Mouse (Mus musculus) myocyte (in vitro differentiated cells): ENCODE measurements at regions not wholly inside any gene's neighbourhood (a gene's known extent, or its start where the extent isn't known, plus 50 kb on each side); places are given as distances from the start of the nearest gene placed in this dataset.

ENCODE experiments used
- H3K27me3 ChIP-seq: one replicate; pipeline ENCODE4 v1.6.1; 2011; ENCODE audit not compliant: control insufficient read depth, insufficient read depth, insufficient read length
- H3K36me3 ChIP-seq: one replicate; pipeline ENCODE4 v1.6.1; 2011; ENCODE audit not compliant: control insufficient read depth, insufficient read depth
- H3K4me2 ChIP-seq: one replicate; pipeline ENCODE4 v1.6.1; 2011; ENCODE audit warnings: low read depth, control low read depth
- H3K4me3 ChIP-seq: one replicate; pipeline ENCODE4 v1.5.1; 2011; ENCODE audit warnings: mild to moderate bottlenecking, control low read depth, moderate library complexity
- H3K79me2 ChIP-seq: one replicate; pipeline ENCODE4 v1.6.1; 2011; ENCODE audit not compliant: control insufficient read depth, insufficient read depth
- H3ac ChIP-seq: one replicate; pipeline ENCODE4 v1.6.1; 2011; ENCODE audit not compliant: control insufficient read depth, insufficient read length
- CEBPB ChIP-seq: IDR thresholded peaks from 2 replicates; pipeline ENCODE4 v1.6.1; 2011; ENCODE audit warnings: mild to moderate bottlenecking, moderate library complexity; ENCODE audit not compliant: poor library complexity, insufficient read depth, severe bottlenecking
- E2F4 ChIP-seq: IDR thresholded peaks from one replicate; pipeline ENCODE4 v1.6.1; 2011; ENCODE audit warnings: mild to moderate bottlenecking, control low read depth, moderate library complexity; ENCODE audit not compliant: insufficient read depth
- MAX ChIP-seq: IDR thresholded peaks from one replicate; pipeline ENCODE4 v1.6.1; 2011; ENCODE audit warnings: low read depth, mild to moderate bottlenecking, control low read depth
- MYOD1 ChIP-seq, 3 experiments: IDR thresholded peaks; one replicate each; pipeline ENCODE4 v1.6.1; 2011; ENCODE audit warnings: control low read depth in 2 of 3, low read depth in 2 of 3, mild to moderate bottlenecking in 2 of 3, moderate library complexity in 1 of 3; ENCODE audit not compliant: insufficient read length in 2 of 3, control insufficient read depth in 1 of 3
- MYOG ChIP-seq, 3 experiments: IDR thresholded peaks; one replicate each; pipeline ENCODE4 v1.6.1; 2011; ENCODE audit warnings: control low read depth in 2 of 3, low read depth in 2 of 3, mild to moderate bottlenecking in 2 of 3; ENCODE audit not compliant: insufficient read length in 2 of 3, control insufficient read depth in 1 of 3, insufficient read depth in 1 of 3
- POLR2A ChIP-seq: IDR thresholded peaks from one replicate; pipeline ENCODE4 v1.6.1; 2011; ENCODE audit warnings: low read depth, mild to moderate bottlenecking, control low read depth, moderate library complexity; ENCODE audit not compliant: insufficient read length
- POLR2AphosphoS2 ChIP-seq: IDR thresholded peaks from one replicate; pipeline ENCODE4 v1.6.1; 2011; ENCODE audit warnings: low read depth, control low read depth; ENCODE audit not compliant: insufficient read length
- REST ChIP-seq: IDR thresholded peaks from one replicate; pipeline ENCODE4 v1.6.1; 2011; ENCODE audit warnings: mild to moderate bottlenecking, control low read depth, moderate library complexity; ENCODE audit not compliant: insufficient read depth, insufficient read length
- SRF ChIP-seq: IDR thresholded peaks from one replicate; pipeline ENCODE4 v1.6.1; 2011; ENCODE audit warnings: low read depth; ENCODE audit not compliant: control insufficient read depth, insufficient read length
- TCF12 ChIP-seq: IDR thresholded peaks from one replicate; pipeline ENCODE4 v1.6.1; 2011; ENCODE audit warnings: mild to moderate bottlenecking, control low read depth; ENCODE audit not compliant: poor library complexity, insufficient read depth, severe bottlenecking
- TCF3 ChIP-seq: IDR thresholded peaks from one replicate; pipeline ENCODE4 v1.6.1; 2011; ENCODE audit warnings: low read depth, control low read depth; ENCODE audit not compliant: insufficient read length
- USF1 ChIP-seq: IDR thresholded peaks from one replicate; pipeline ENCODE4 v1.6.1; 2011; ENCODE audit warnings: low read depth, mild to moderate bottlenecking, control low read depth, moderate library complexity

- Histone ChIP-seq H3ac (no peak overlapping the region), H3K36me3 (no peaks in the 10 kb centered on the region), H3K4me3 (no peak overlapping the region), H3K4me2 (no peak overlapping the region), H3K27me3 (no peaks in the 10 kb centered on the region), H3K79me2 (no peaks in the 10 kb centered on the region)
- no peak for TF ChIP-seq E2F4
- no peak for TF ChIP-seq MYOG (IDR thresholded peaks at IDR 0.05; ENCODE audit: control insufficient read depth in 1 of 3, insufficient read depth in 1 of 3, insufficient read length in 2 of 3, low read depth in 2 of 3)
These were observed 189.8 kb upstream of the Galnt5 start for GRCm38 (mm10) chr2:57807911-57808310.

- Histone ChIP-seq H3K4me2 (no peak overlapping the region), H3K4me3 (no peak overlapping the region), H3K27me3 (no peaks in the 10 kb centered on the region), H3ac (no peak overlapping the region), H3K36me3 (no peaks in the 10 kb centered on the region), H3K79me2 (no peaks in the 10 kb centered on the region)
- TF ChIP-seq USF1 (no peak), MAX (no peak), TCF12 (no peak), CEBPB (no peak), POLR2A (no peak), SRF (no peak), MYOD1 (IDR thresholded peaks at IDR 0.05; ENCODE audit: control insufficient read depth in 1 of 3, insufficient read length in 2 of 3, low read depth in 2 of 3) (no peak), E2F4 (no peak), POLR2AphosphoS2 (no peak), TCF3 (no peak), MYOG (IDR thresholded peaks at IDR 0.05; ENCODE audit: control insufficient read depth in 1 of 3, insufficient read depth in 1 of 3, insufficient read length in 2 of 3, low read depth in 2 of 3) (no peak), REST (no peak)
These were observed 184.7 kb upstream of the Galnt5 start for GRCm38 (mm10) chr2:57812996-57813395.

GRCm38 (mm10) chr2:57820343-57820742 lies 177.3 kb upstream of the Galnt5 start:
- no peaks in the 10 kb centered on the region for H3K79me2 ChIP-seq
- no peak for TF ChIP-seq MAX
- TF ChIP-seq USF1: no peak
- TF ChIP-seq POLR2A: no peak
- H3K4me3 ChIP-seq: no peak overlapping the region
- no peaks in the 10 kb centered on the region for H3K36me3 ChIP-seq
- H3ac ChIP-seq: no peak overlapping the region
- H3K4me2 ChIP-seq: no peak overlapping the region
- no peaks in the 10 kb centered on the region for H3K27me3 ChIP-seq

GRCm38 (mm10) chr2:57820923-57821322 lies 176.8 kb upstream of the Galnt5 start:
- Histone ChIP-seq H3K4me2 (no peak overlapping the region), H3K4me3 (no peak overlapping the region), H3K36me3 (no peaks in the 10 kb centered on the region), H3K27me3 (no peaks in the 10 kb centered on the region), H3ac (no peak overlapping the region), H3K79me2 (no peaks in the 10 kb centered on the region)
- no peak for TF ChIP-seq SRF
- TF ChIP-seq REST: no peak
- TF ChIP-seq CEBPB: no peak
- no peak for TF ChIP-seq MYOG (IDR thresholded peaks at IDR 0.05; ENCODE audit: control insufficient read depth in 1 of 3, insufficient read depth in 1 of 3, insufficient read length in 2 of 3, low read depth in 2 of 3)
- no peak for TF ChIP-seq E2F4
- no peak for TF ChIP-seq TCF3
- no peak for TF ChIP-seq POLR2A
- no peak for TF ChIP-seq POLR2AphosphoS2
- TF ChIP-seq TCF12: no peak
- no peak for TF ChIP-seq USF1
- TF ChIP-seq MAX: no peak
- no peak for TF ChIP-seq MYOD1 (IDR thresholded peaks at IDR 0.05; ENCODE audit: control insufficient read depth in 1 of 3, insufficient read length in 2 of 3, low read depth in 2 of 3)

GRCm38 (mm10) chr2:57828284-57828683 lies 169.4 kb upstream of the Galnt5 start:
- Histone ChIP-seq H3K4me2 (no peak overlapping the region), H3K79me2 (no peaks in the 10 kb centered on the region), H3K36me3 (no peaks in the 10 kb centered on the region), H3ac (no peak overlapping the region), H3K27me3 (no peaks in the 10 kb centered on the region), H3K4me3 (no peak overlapping the region)
- TF ChIP-seq USF1 (no peak), MAX (no peak), TCF3 (no peak), MYOG (IDR thresholded peaks at IDR 0.05; ENCODE audit: control insufficient read depth in 1 of 3, insufficient read depth in 1 of 3, insufficient read length in 2 of 3, low read depth in 2 of 3) (no peak), POLR2A (no peak), E2F4 (no peak), POLR2AphosphoS2 (no peak), REST (no peak), TCF12 (no peak), CEBPB (no peak), MYOD1 (IDR thresholded peaks at IDR 0.05; ENCODE audit: control insufficient read depth in 1 of 3, insufficient read length in 2 of 3, low read depth in 2 of 3) (no peak), SRF (no peak)
